Mouse (Mus musculus) ovary, postnatal 10 days (tissue): Measurements from ENCODE around the gene Ttf2.
A peak's percentile ranks its signal among the peaks of the same experiment; 100 is the strongest.

Source experiments
- DNase-seq: peaks from one replicate; pipeline ENCODE4 v3.0.0; 2022; ENCODE audit warnings: low spot score

The Ttf2 gene

GRCm38 (mm10) chr3:100969176-100969917 is at the start of gene Ttf2:
Gene Ttf2 (minus strand): TSS chr3:100969663.
- peak; percentile 91 for DNase-seq

- no peak for DNase-seq
These were observed 49.0 kb upstream of the Ttf2 start for GRCm38 (mm10) chr3:101018494-101018893.

GRCm38 (mm10) chr3:101016050-101016449 is 46.6 kb upstream of the Ttf2 start:
- DNase-seq: no peak

- DNase-seq: no peak
These were observed 45.8 kb upstream of the Ttf2 start for GRCm38 (mm10) chr3:101015254-101015653.

GRCm38 (mm10) chr3:101013536-101013935 is 44.1 kb upstream of the Ttf2 start:
- DNase-seq: no peak

GRCm38 (mm10) chr3:101013005-101013404 is 43.5 kb upstream of the Ttf2 start:
- no peak for DNase-seq

GRCm38 (mm10) chr3:101012597-101012996 is 43.1 kb upstream of the Ttf2 start:
- no peak for DNase-seq

- DNase-seq: no peak
These were observed 42.7 kb upstream of the Ttf2 start for GRCm38 (mm10) chr3:101012131-101012571.

- no peak for DNase-seq
These were observed 41.7 kb upstream of the Ttf2 start for GRCm38 (mm10) chr3:101011203-101011600.

- no peak for DNase-seq
These were observed 41.2 kb upstream of the Ttf2 start for GRCm38 (mm10) chr3:101010589-101011202.

GRCm38 (mm10) chr3:101007112-101007782 is 37.8 kb upstream of the Ttf2 start:
- DNase-seq: no peak

GRCm38 (mm10) chr3:101005392-101005791 is 35.9 kb upstream of the Ttf2 start:
- no peak for DNase-seq

- DNase-seq: no peak
These were observed 34.3 kb upstream of the Ttf2 start for GRCm38 (mm10) chr3:101003575-101004356.

GRCm38 (mm10) chr3:100999732-101000131 is 30.3 kb upstream of the Ttf2 start:
- no peak for DNase-seq

GRCm38 (mm10) chr3:100998904-100999340 is 29.5 kb upstream of the Ttf2 start:
- no peak for DNase-seq

- DNase-seq: no peak
These were observed 28.5 kb upstream of the Ttf2 start for GRCm38 (mm10) chr3:100997785-100998570.

- no peak for DNase-seq
These were observed 24.8 kb upstream of the Ttf2 start for GRCm38 (mm10) chr3:100994252-100994651.

GRCm38 (mm10) chr3:100993718-100994117 is 24.3 kb upstream of the Ttf2 start:
- DNase-seq: no peak

- DNase-seq: no peak
These were observed 23.7 kb upstream of the Ttf2 start for GRCm38 (mm10) chr3:100993158-100993557.

GRCm38 (mm10) chr3:100990231-100990630 is 20.8 kb upstream of the Ttf2 start:
- no peak for DNase-seq

- DNase-seq: no peak
These were observed 20.0 kb upstream of the Ttf2 start for GRCm38 (mm10) chr3:100989417-100989816.
